11 mouse cellular contexts compared by ENCODE assay signal in the genomic region with DNA sequence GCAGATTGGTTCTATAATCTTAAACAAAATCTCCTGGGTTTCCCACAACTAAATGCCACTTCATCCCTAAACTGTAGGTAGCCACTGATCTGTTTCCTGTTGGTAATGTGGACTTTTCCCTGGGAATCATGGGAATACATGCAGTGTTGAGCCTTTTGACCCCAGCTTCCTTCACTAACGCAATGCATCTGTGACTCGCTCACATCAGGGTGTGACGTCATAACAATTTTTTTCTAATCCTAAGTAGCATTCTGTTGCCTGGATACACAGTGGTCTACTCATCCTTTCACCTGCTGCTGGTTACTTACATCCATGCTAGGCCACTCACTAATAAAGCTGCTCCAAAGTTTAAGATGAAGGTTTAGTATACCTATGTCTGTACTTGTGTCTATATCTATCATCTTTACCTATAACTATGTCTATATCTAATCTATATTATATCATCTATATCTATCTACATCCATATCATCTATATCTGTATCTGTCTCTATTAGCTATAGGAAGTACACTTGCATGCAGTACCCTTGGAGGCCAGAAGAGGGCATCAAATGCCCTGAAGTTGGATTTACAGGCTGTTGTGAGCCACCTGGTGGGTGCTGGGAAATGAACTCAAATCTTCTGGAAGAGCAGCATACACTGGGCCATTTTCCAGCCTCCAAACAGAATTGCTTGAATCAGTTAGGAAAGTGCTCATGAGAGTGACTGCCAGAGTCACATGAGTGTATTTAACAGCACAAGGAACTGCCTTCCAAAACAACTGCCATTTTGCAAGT.
A peak's percentile ranks its signal among the peaks of the same experiment; 100 is the strongest.
DNase-seq lines count a peak whose midpoint lies in the region; ATAC-seq and TF ChIP-seq lines count a peak whose summit lies in the region.
"Had no signal": no experiment of that assay in that cellular context is flagged by ENCODE, and none has a peak within 500 bp of the region (broad histone marks: within the 10 kb centered on the region; RNA-seq: fewer than 3 reads in every experiment).

No protein-coding gene starts in this region.

- DNase-seq in heart, adult 2 months, result no peak
- peak; percentile 66 for DNase-seq in CD4-positive helper T cell, adult 2 months (ENCODE audit: low read depth, low spot score)
- DNase-seq in adipocyte (ENCODE audit: low spot score), result peak; percentile 75
- DNase-seq in natural killer cell, adult 2 months (ENCODE audit: low spot score in 2 of 2), result peak; percentile 28 to 61
- DNase-seq in gastrocnemius, adult 18-20 months (ENCODE audit: low spot score), result no peak
- DNase-seq in midbrain, embryonic 10.5 days (ENCODE audit: low spot score), result no peak
- DNase-seq in right cerebral cortex, postnatal 36 days (ENCODE audit: low spot score in 2 of 2), result no peak
- DNase-seq: cerebellum, adult 8-10 months had no signal

- no peaks in the 10 kb centered on the region for H3K4me1 ChIP-seq in heart, adult 2 months (ENCODE audit: control insufficient read depth, insufficient read depth, low read length)
- H3K4me1 ChIP-seq in heart, embryonic 11.5 days (ENCODE audit: control insufficient read depth, insufficient read depth, low read length), result 0 out of 2 replicates have a peak, but pooled peaks cover 2% of the 10 kb centered on the region
- H3K4me1 ChIP-seq in midbrain, embryonic 10.5 days, result no peaks in the 10 kb centered on the region
- H3K4me1 ChIP-seq: liver, embryonic 15.5 days had no signal

- no peaks in the 10 kb centered on the region for H3K9me3 ChIP-seq in heart, embryonic 11.5 days (replicated peaks; ENCODE audit: control insufficient read depth, low read length)
- H3K9me3 ChIP-seq in midbrain, embryonic 10.5 days (replicated peaks), result peaks cover 14% of the 10 kb centered on the region; the same call in 1 of the 2 replicates
- H3K9me3 ChIP-seq: liver, embryonic 15.5 days had no signal

- TF ChIP-seq POLR2A in heart, adult 2 months (IDR thresholded peaks at IDR 0.05; ENCODE audit: insufficient read depth, low read depth, low read length), result no peak

- ATAC-seq in heart, embryonic 11.5 days (replicated peaks; ENCODE audit: insufficient number of reproducible peaks, low FRiP score, low TSS enrichment), result no peak

- intact Hi-C loops in heart, adult 2 months (cut with DNase I), result loop anchor here (1.0 kb wide), 1 partner anchor 349 kb away; no protein-coding TSS in a partner anchor

- H3K4me2 ChIP-seq in heart, embryonic 11.5 days, result no peak overlapping the region
- H3K4me2 ChIP-seq: heart, embryonic 13.5 days; liver, embryonic 15.5 days had no signal

- no peak for TF ChIP-seq EP300 in heart, adult 2 months (IDR thresholded peaks at IDR 0.05; ENCODE audit: insufficient read depth, low read depth, low read length)

- 66% methylated on average over 3 of the region's 3 CpGs for WGBS in heart, adult 2 months
- WGBS in heart, embryonic 11.5 days (ENCODE audit: insufficient replicate concordance), result 78% methylated on average over 3 of the region's 3 CpGs
- 80% methylated on average over 3 of the region's 3 CpGs for WGBS in midbrain, embryonic 10.5 days

- no peaks in the 10 kb centered on the region for H3K27me3 ChIP-seq in heart, adult 2 months (ENCODE audit: control insufficient read depth, insufficient read depth, low read length)
- H3K27me3 ChIP-seq in heart, embryonic 11.5 days (ENCODE audit: control insufficient read depth, insufficient read depth, low read length), result no peaks in the 10 kb centered on the region
- H3K27me3 ChIP-seq in midbrain, embryonic 10.5 days (ENCODE audit: low read depth, poor library complexity, severe bottlenecking), result no peaks in the 10 kb centered on the region
- H3K27me3 ChIP-seq: heart, embryonic 13.5 days; liver, embryonic 15.5 days had no signal

- H3K9ac ChIP-seq in heart, adult 2 months (ENCODE audit: low read depth, low read length), result no peak overlapping the region
- H3K9ac ChIP-seq in heart, embryonic 11.5 days (ENCODE audit: low read depth, low read length), result no peak overlapping the region
- H3K9ac ChIP-seq: heart, embryonic 13.5 days; liver, embryonic 15.5 days had no signal

- no peak overlapping the region for H3K27ac ChIP-seq in heart, adult 2 months
- H3K27ac ChIP-seq in heart, embryonic 11.5 days (ENCODE audit: low read depth, low read length), result no peak overlapping the region
- H3K27ac ChIP-seq in midbrain, embryonic 10.5 days (replicated peaks), result no peak overlapping the region
- H3K27ac ChIP-seq: heart, embryonic 13.5 days; liver, embryonic 15.5 days had no signal

- peak; percentile 70 for TF ChIP-seq CTCF in heart, adult 2 months (IDR thresholded peaks at IDR 0.05)

- H3K36me3 ChIP-seq in heart, adult 2 months (ENCODE audit: control insufficient read depth, insufficient read depth, low read length), result no peaks in the 10 kb centered on the region
- H3K36me3 ChIP-seq in heart, embryonic 11.5 days (ENCODE audit: control insufficient read depth, insufficient read depth, low read length), result no peaks in the 10 kb centered on the region
- no peaks in the 10 kb centered on the region for H3K36me3 ChIP-seq in midbrain, embryonic 10.5 days
- H3K36me3 ChIP-seq: heart, embryonic 13.5 days; liver, embryonic 15.5 days had no signal

- no peak overlapping the region for H3K4me3 ChIP-seq in heart, adult 2 months
- no peak overlapping the region for H3K4me3 ChIP-seq in heart, embryonic 11.5 days (ENCODE audit: low read depth, low read length)
- no peak overlapping the region for H3K4me3 ChIP-seq in midbrain, embryonic 10.5 days
- H3K4me3 ChIP-seq: heart, embryonic 13.5 days; liver, embryonic 15.5 days had no signal

- no peaks in the 10 kb centered on the region for H3K79me2 ChIP-seq in heart, adult 2 months (replicated peaks; ENCODE audit: control insufficient read depth, insufficient read depth, low read length)

Comparison
In these comparisons a context has a peak if more than half of its experiments do, and no peak if none do; other contexts are left out.
1. DNase-seq: peak in CD4-positive helper T cell, adult 2 months (single experiment), adipocyte (single experiment) and natural killer cell, adult 2 months (2 of 2); none in heart, adult 2 months (0 of 2), gastrocnemius, adult 18-20 months (single experiment), midbrain, embryonic 10.5 days (single experiment) and right cerebral cortex, postnatal 36 days (0 of 2).